Mouse (Mus musculus) MEL (cell line): ENCODE results near the gene Wipf3. TPM values are rescaled to one million over a fixed set of nuclear protein-coding genes. Genes with fewer than 3 reads are reported as not detected.

Source experiments
- DNase-seq: peaks from one replicate; pipeline ENCODE4 v3.0.0; 2011; ENCODE audit warnings: low read depth, low spot score
- H3K27ac ChIP-seq: 2 replicates; pipeline ENCODE4 v1.5.1; 2012; ENCODE audit warnings: low read depth, mild to moderate bottlenecking, control low read depth, low read length, moderate library complexity; ENCODE audit not compliant: control insufficient read depth
- H3K27me3 ChIP-seq, 2 experiments: fragments of 150-350 bp in 1 of 2; sonication (generic) in 1 of 2; 2 replicates each; pipeline ENCODE4 v1.6.1; 2012; ENCODE audit warnings: low read length in 2 of 2, mild to moderate bottlenecking in 2 of 2, improper control_type of control experiment in 1 of 2, moderate library complexity in 1 of 2; ENCODE audit not compliant: insufficient read depth in 2 of 2, control insufficient read depth in 1 of 2
- H3K36me3 ChIP-seq, 2 experiments: 2 replicates each; pipeline ENCODE4 v1.6.1; 2012 to 2014; ENCODE audit warnings: low read length in 2 of 2, improper control_type of control experiment in 1 of 2, inconsistent platforms in 1 of 2, mild to moderate bottlenecking in 1 of 2; ENCODE audit not compliant: insufficient read depth in 2 of 2, control insufficient read depth in 1 of 2
- H3K4me1 ChIP-seq, 2 experiments: fragments of 150-350 bp in 1 of 2; sonication (generic) in 1 of 2; 2 replicates each; pipeline ENCODE4 v1.6.1; 2012; ENCODE audit warnings: low read length in 2 of 2, improper control_type of control experiment in 1 of 2, mild to moderate bottlenecking in 1 of 2; ENCODE audit not compliant: insufficient read depth in 2 of 2, control insufficient read depth in 1 of 2
- H3K4me3 ChIP-seq, 2 experiments: fragments of 150-350 bp in 1 of 2; sonication (generic) in 1 of 2; 2 replicates each; pipeline ENCODE4 v1.5.1; 2012; ENCODE audit warnings: low read depth in 2 of 2, low read length in 2 of 2, mild to moderate bottlenecking in 2 of 2, moderate library complexity in 2 of 2, control low read depth in 1 of 2, improper control_type of control experiment in 1 of 2; ENCODE audit not compliant: control insufficient read depth in 1 of 2, insufficient read depth in 1 of 2
- H3K79me2 ChIP-seq: 2 replicates; pipeline ENCODE4 v1.6.1; 2012; ENCODE audit warnings: mild to moderate bottlenecking, low read length, moderate library complexity; ENCODE audit not compliant: control insufficient read depth, poor library complexity, insufficient read depth
- H3K9ac ChIP-seq: 2 replicates; pipeline ENCODE4 v1.6.1; 2012; ENCODE audit warnings: low read depth, mild to moderate bottlenecking, control low read depth, low read length, moderate library complexity; ENCODE audit not compliant: control insufficient read depth, poor library complexity, severe bottlenecking
- H3K9me3 ChIP-seq: fragments of 150-350 bp; sonication (generic); replicated peaks from 2 replicates; pipeline ENCODE4 v1.6.1; 2012; ENCODE audit warnings: mild to moderate bottlenecking, low read length, improper control_type of control experiment, moderate library complexity; ENCODE audit not compliant: insufficient read depth
- CHD1 ChIP-seq: IDR thresholded peaks from 2 replicates; pipeline ENCODE4 v1.6.1; 2012; ENCODE audit warnings: low read depth, mild to moderate bottlenecking, inconsistent platforms, low read length, improper control_type of control experiment
- CHD2 ChIP-seq: IDR thresholded peaks from 2 replicates; pipeline ENCODE4 v1.6.1; 2011; ENCODE audit warnings: low read length, improper control_type of control experiment
- CTCF ChIP-seq, 3 experiments: IDR thresholded peaks in 2 of 3; conservative IDR thresholded peaks in 1 of 3; 2 replicates each; pipeline ENCODE4 v1.5.1; 2011 to 2012; ENCODE audit warnings: low read length in 3 of 3, low read depth in 2 of 3, mild to moderate bottlenecking in 2 of 3, improper control_type of control experiment in 1 of 3, inconsistent platforms in 1 of 3, mixed read lengths in 1 of 3, moderate library complexity in 1 of 3; ENCODE audit not compliant: control insufficient read depth in 1 of 3, insufficient read depth in 1 of 3, poor library complexity in 1 of 3, severe bottlenecking in 1 of 3
- EP300 ChIP-seq, 2 experiments: IDR thresholded peaks; 2 replicates each; pipeline ENCODE4 v1.6.1; 2011; ENCODE audit warnings: improper control_type of control experiment in 2 of 2, low read length in 2 of 2, low read depth in 1 of 2, mild to moderate bottlenecking in 1 of 2
- HCFC1 ChIP-seq: IDR thresholded peaks from 2 replicates; pipeline ENCODE4 v1.6.1; 2012; ENCODE audit warnings: low read depth, mild to moderate bottlenecking, inconsistent platforms, low read length, improper control_type of control experiment, moderate library complexity
- MAZ ChIP-seq: IDR thresholded peaks from 2 replicates; pipeline ENCODE4 v1.6.1; 2012; ENCODE audit warnings: low read depth, mild to moderate bottlenecking, inconsistent platforms, low read length, improper control_type of control experiment
- MEF2A ChIP-seq: IDR thresholded peaks from 2 replicates; pipeline ENCODE4 v1.6.1; 2014; ENCODE audit warnings: low read depth, mild to moderate bottlenecking, inconsistent platforms, low read length, improper control_type of control experiment; ENCODE audit not compliant: poor library complexity, insufficient replicate concordance, severe bottlenecking; ENCODE audit errors: extremely low read depth
- MYB ChIP-seq: IDR thresholded peaks from 2 replicates; pipeline ENCODE4 v1.6.1; 2011; ENCODE audit warnings: mild to moderate bottlenecking, low read depth, low read length, improper control_type of control experiment
- MYC ChIP-seq: IDR thresholded peaks from 2 replicates; pipeline ENCODE4 v1.6.1; 2011; ENCODE audit warnings: low read depth, mild to moderate bottlenecking, low read length, improper control_type of control experiment, moderate library complexity
- POLR2A ChIP-seq, 2 experiments: IDR thresholded peaks; 2 replicates each; pipeline ENCODE4 v1.6.1; 2011 to 2012; ENCODE audit warnings: low read length in 2 of 2, mild to moderate bottlenecking in 2 of 2, control low read depth in 1 of 2, improper control_type of control experiment in 1 of 2, low read depth in 1 of 2, moderate library complexity in 1 of 2; ENCODE audit not compliant: control insufficient read depth in 1 of 2, insufficient read depth in 1 of 2, poor library complexity in 1 of 2
- POLR2AphosphoS2 ChIP-seq: IDR thresholded peaks from 2 replicates; pipeline ENCODE4 v1.6.1; 2011; ENCODE audit warnings: low read length, improper control_type of control experiment
- POLR2AphosphoS5 ChIP-seq: IDR thresholded peaks from 2 replicates; pipeline ENCODE4 v1.6.1; 2012; ENCODE audit warnings: low read depth, borderline replicate concordance, mild to moderate bottlenecking, inconsistent platforms, low read length, moderate library complexity, mixed read lengths
- RAD21 ChIP-seq: IDR thresholded peaks from 2 replicates; pipeline ENCODE4 v1.6.1; 2011; ENCODE audit warnings: mild to moderate bottlenecking, low read depth, low read length, improper control_type of control experiment
- RCOR1 ChIP-seq: IDR thresholded peaks from 2 replicates; pipeline ENCODE4 v1.6.1; 2012; ENCODE audit warnings: low read depth, mild to moderate bottlenecking, inconsistent platforms, low read length, improper control_type of control experiment
- TBP ChIP-seq: IDR thresholded peaks from 2 replicates; pipeline ENCODE4 v1.8.0; 2011; ENCODE audit warnings: low read depth, low read length, improper control_type of control experiment
- TCF12 ChIP-seq: IDR thresholded peaks from 2 replicates; pipeline ENCODE4 v1.6.1; 2014; ENCODE audit warnings: low read depth, mild to moderate bottlenecking, inconsistent platforms, low read length, improper control_type of control experiment, moderate library complexity
- UBTF ChIP-seq: IDR thresholded peaks from 2 replicates; pipeline ENCODE4 v1.6.1; 2012; ENCODE audit warnings: low read depth, mild to moderate bottlenecking, inconsistent platforms, low read length, improper control_type of control experiment, moderate library complexity, borderline replicate concordance; ENCODE audit not compliant: insufficient read depth
- USF1 ChIP-seq: IDR thresholded peaks from 2 replicates; pipeline ENCODE4 v1.6.1; 2014; ENCODE audit warnings: low read depth, mild to moderate bottlenecking, inconsistent platforms, low read length, improper control_type of control experiment, moderate library complexity
- ZC3H11A ChIP-seq: IDR thresholded peaks from 2 replicates; pipeline ENCODE4 v1.6.1; 2012; ENCODE audit warnings: low read depth, mild to moderate bottlenecking, inconsistent platforms, low read length, improper control_type of control experiment
- ZKSCAN1 ChIP-seq: IDR thresholded peaks from 2 replicates; pipeline ENCODE4 v1.6.1; 2012; ENCODE audit warnings: low read depth, mild to moderate bottlenecking, inconsistent platforms, low read length, improper control_type of control experiment, moderate library complexity
- ZNF384 ChIP-seq: IDR thresholded peaks from 2 replicates; pipeline ENCODE4 v1.6.1; 2012; ENCODE audit warnings: low read depth, mild to moderate bottlenecking, inconsistent platforms, low read length, improper control_type of control experiment
- polyA plus RNA-seq, 2 experiments: library from polyadenylated mRNA; stranded (reverse) in 1 of 2; unstranded in 1 of 2; fragments of >175 nt in 1 of 2; fragments of >200 nt in 1 of 2; gene quantifications; 2 replicates each; pipeline versions ENCODE4 v1.2.1 to v1.2.4; 2012; ENCODE audit warnings: low replicate concordance in 2 of 2, low read depth in 1 of 2; ENCODE audit not compliant: insufficient read length in 2 of 2, insufficient read depth in 1 of 2, missing spikeins in 1 of 2
- total RNA-seq: library from RNA; depleted of rRNA; stranded (reverse); fragments of 300-350 nt; gene quantifications from 2 replicates; pipeline ENCODE4 v1.2.3, GENCODE M21; 2012

Wipf3 gene
- total and polyA plus RNA-seq, 3 experiments = not detected

- Histone ChIP-seq H3K79me2 (no peaks in the 10 kb centered on the region), H3K9ac (no peak overlapping the region), H3K27ac (no peak overlapping the region), H3K27me3 (no peaks in the 10 kb centered on the region; a peak in 1 of 4 replicates), H3K9me3 (no peaks in the 10 kb centered on the region), H3K4me3 (no peak overlapping the region), H3K4me1 (no peaks in the 10 kb centered on the region), H3K36me3 (no peaks in the 10 kb centered on the region)
- TF ChIP-seq MYB (no peak), MAZ (no peak), ZC3H11A (no peak), UBTF (no peak), HCFC1 (no peak), POLR2AphosphoS2 (no peak), RAD21 (no peak), USF1 (no peak), POLR2AphosphoS5 (no peak), EP300 (IDR thresholded peaks at IDR 0.05; ENCODE audit: low read depth in 1 of 2, low read length in 2 of 2) (no peak), CHD2 (no peak), CHD1 (no peak), MEF2A (no peak), ZNF384 (no peak), POLR2A (IDR thresholded peaks at IDR 0.05; ENCODE audit: control insufficient read depth in 1 of 2, insufficient read depth in 1 of 2, low read depth in 1 of 2, low read length in 2 of 2, poor library complexity in 1 of 2) (no peak), TCF12 (no peak), ZKSCAN1 (no peak)
- DNase-seq = no peak
These were observed 78.4 kb downstream of the Wipf3 start for GRCm38 (mm10) chr6:54507808-54508207.

- DNase-seq = no peak
- no peak overlapping the region for H3K27ac ChIP-seq
- no peak for TF ChIP-seq CTCF (IDR thresholded peaks at IDR 0.05 in 2 of 3, conservative IDR thresholded peaks at IDR 0.05 in 1 of 3; ENCODE audit: control insufficient read depth in 1 of 3, insufficient read depth in 1 of 3, low read depth in 2 of 3, low read length in 3 of 3, poor library complexity in 1 of 3, severe bottlenecking in 1 of 3)
- TF ChIP-seq UBTF = no peak
- TF ChIP-seq MYC = no peak
- TF ChIP-seq TBP = no peak
- TF ChIP-seq POLR2A (IDR thresholded peaks at IDR 0.05; ENCODE audit: control insufficient read depth in 1 of 2, insufficient read depth in 1 of 2, low read depth in 1 of 2, low read length in 2 of 2, poor library complexity in 1 of 2) = no peak
- no peak for TF ChIP-seq HCFC1
- TF ChIP-seq RCOR1 = no peak
These were observed 78.9 kb downstream of the Wipf3 start for GRCm38 (mm10) chr6:54508256-54508793.

More at GRCm38 (mm10) chr6:54508256-54508793, 78.9 kb downstream of the Wipf3 start:
- H3K27me3 ChIP-seq = no peaks in the 10 kb centered on the region; a peak in 1 of 4 replicates
- no peak overlapping the region for H3K4me3 ChIP-seq
- H3K79me2 ChIP-seq = no peaks in the 10 kb centered on the region
- no peaks in the 10 kb centered on the region for H3K4me1 ChIP-seq
- H3K9me3 ChIP-seq = no peaks in the 10 kb centered on the region
- H3K36me3 ChIP-seq = no peaks in the 10 kb centered on the region
- no peak overlapping the region for H3K9ac ChIP-seq
